Mouse (Mus musculus): ENCODE measurements at regions not wholly inside any gene's neighbourhood (a gene's known extent, or its start where the extent isn't known, plus 50 kb on each side); places are given as distances from the start of the nearest gene placed in this dataset.

GRCm38 (mm10) chr10:17621703-17622385 lies 101.2 kb upstream of the Cited2 start:
- TF ChIP-seq POLR2A (IDR thresholded peaks at IDR 0.05; ENCODE audit: borderline replicate concordance, control insufficient read depth, low read depth, low read length) (no peak), CTCF (IDR thresholded peaks at IDR 0.05; ENCODE audit: control insufficient read depth, insufficient read depth, low read length) (no peak)

Measured in bone marrow, adult 2 months (tissue).